Mouse (Mus musculus) lung, embryonic 14.5 days (tissue): ENCODE results near the gene Sars2. TPM values are rescaled to one million over a fixed set of nuclear protein-coding genes. Genes with fewer than 3 reads are reported as not detected.
A peak's percentile ranks its signal among the peaks of the same experiment; 100 is the strongest.

Source experiments
- ATAC-seq: fragments of 200-750 bp; cut with Nextera tagmentation; 2 replicates; pipeline ENCODE4 v1.8.0; 2017; ENCODE audit warnings: mild to moderate bottlenecking, moderate TSS enrichment, moderate library complexity; ENCODE audit not compliant: insufficient read depth
- DNase-seq: peaks from one replicate; pipeline ENCODE4 v3.0.0-alpha.2; 2015
- H3K27ac ChIP-seq: fragments of 300-500 bp; sonication (generic); 2 replicates; pipeline ENCODE4 v1.5.1; 2014; ENCODE audit warnings: low read depth, mild to moderate bottlenecking, moderate library complexity
- H3K27me3 ChIP-seq: fragments of 300-500 bp; sonication (generic); 2 replicates; pipeline ENCODE4 v1.6.1; 2014; ENCODE audit warnings: low read length, control low read depth; ENCODE audit not compliant: insufficient read depth
- H3K36me3 ChIP-seq: fragments of 300-500 bp; sonication (generic); 2 replicates; pipeline ENCODE4 v1.6.1; 2014; ENCODE audit warnings: control low read depth; ENCODE audit not compliant: insufficient read depth
- H3K4me1 ChIP-seq: fragments of 300-500 bp; sonication (generic); 2 replicates; pipeline ENCODE4 v1.6.1; 2014; ENCODE audit warnings: antibody characterized with exemption, control low read depth; ENCODE audit not compliant: insufficient read depth
- H3K4me2 ChIP-seq: fragments of 300-500 bp; sonication (generic); 2 replicates; pipeline ENCODE4 v1.6.1; 2014; ENCODE audit warnings: mild to moderate bottlenecking
- H3K4me3 ChIP-seq: fragments of 300-500 bp; sonication (generic); 2 replicates; pipeline ENCODE4 v1.5.1; 2014; ENCODE audit warnings: low read depth, low read length
- H3K9ac ChIP-seq: fragments of 300-500 bp; sonication (generic); 2 replicates; pipeline ENCODE4 v1.6.1; 2014
- H3K9me3 ChIP-seq: fragments of 300-500 bp; sonication (generic); 2 replicates; pipeline ENCODE4 v1.6.1; 2016; ENCODE audit warnings: low read depth, low read length, control low read depth
- CTCF ChIP-seq: IDR thresholded peaks from 2 replicates; pipeline ENCODE4 v1.5.1; 2016; ENCODE audit warnings: antibody characterized with exemption, low read depth
- WGBS: fragments of 180-500 bp; shearing (Covaris S2); extraction: QIAGEN DNeasy Blood & Tissue Kit; methylation state at CpG from one replicate; pipeline ENCODE4 v1.1.7; 2014; 5-methylcytosine and 5-hydroxymethylcytosine counted together
- polyA plus RNA-seq: library from polyadenylated mRNA; unstranded; fragments of >200 nt; fragmentation: Nextera tagmentation; extraction: Ambion mirVana; gene quantifications from 2 replicates; pipeline ENCODE4 v1.2.1, GENCODE M21; 2014

The Sars2 gene
- polyA plus RNA-seq, 1 experiment from 2014 or later, result 31.4 TPM

DNA sequence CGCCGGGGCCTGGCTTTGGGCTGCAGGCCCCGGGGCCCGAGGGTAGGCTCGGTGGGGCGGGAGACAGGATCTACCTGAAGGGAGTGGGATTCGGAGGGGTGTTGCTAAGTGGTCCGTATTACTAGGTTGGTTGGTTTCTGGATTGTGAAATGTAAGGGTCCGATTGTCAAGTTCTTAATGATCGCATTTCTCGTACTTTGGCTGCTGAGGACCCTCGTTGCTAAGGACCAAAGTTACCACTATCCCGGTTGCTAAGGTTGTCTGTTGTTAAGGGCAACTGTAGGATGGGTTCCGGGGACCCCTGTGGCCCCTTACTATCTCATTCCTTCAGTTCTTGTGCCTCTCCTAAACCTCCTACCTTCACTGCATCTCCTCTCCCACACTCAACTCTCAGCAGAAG lies 25.1 kb downstream of the Sars2 start:
- H3K36me3 ChIP-seq, result 0 out of 2 replicates have a peak, but pooled peaks cover 8% of the 10 kb centered on the region
- no peak overlapping the region for H3K27ac ChIP-seq
- peak; percentile 24 for DNase-seq

DNA sequence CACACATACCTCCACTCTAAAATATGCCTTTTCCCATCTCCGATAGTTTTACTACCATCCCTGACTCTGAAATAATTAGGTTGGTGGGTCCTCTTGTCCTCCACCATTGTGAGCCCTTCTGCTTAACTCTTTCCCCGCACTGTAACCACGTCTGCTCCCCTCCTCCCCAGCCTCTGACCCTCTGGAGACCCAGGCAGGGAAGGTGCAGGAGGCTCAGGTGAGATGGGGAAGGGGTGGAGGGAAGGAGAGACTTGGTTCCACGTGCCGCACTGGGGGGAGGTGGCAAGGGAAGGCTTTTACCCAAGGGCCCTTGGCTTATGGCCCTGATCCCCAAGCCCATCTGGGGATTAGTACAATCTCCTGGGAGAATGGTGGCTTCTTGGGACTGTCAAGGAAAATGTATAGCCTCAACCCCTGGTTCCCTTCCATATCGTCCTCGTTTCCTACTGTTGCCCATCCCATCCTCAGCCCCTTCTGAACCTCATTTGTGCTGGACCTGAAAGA lies 25.7 kb downstream of the Sars2 start, which contains the start of gene Nfkbib:
TSS of gene Nfkbib (minus strand) at position 51 of the 504 bp plus-strand sequence.
- ATAC-seq, result no peak
- 0 out of 2 replicates have a peak, but pooled peaks cover 2% of the 10 kb centered on the region for H3K36me3 ChIP-seq
- no peak for DNase-seq
- H3K4me2 ChIP-seq, result peak within 1 kb of the TSS; percentile 72
- TF ChIP-seq CTCF, result no peak
- H3K27ac ChIP-seq, result no peak within 1 kb of the TSS
- peak within 1 kb of the TSS; percentile 64 for H3K4me3 ChIP-seq
- 57% methylated on average over 7 of the region's 7 CpGs for WGBS
- H3K4me1 ChIP-seq, result peaks cover 11% of the 10 kb centered on the region; the same call in 1 of the 2 replicates
- H3K9me3 ChIP-seq, result no peaks in the 10 kb centered on the region
- no peaks in the 10 kb centered on the region for H3K27me3 ChIP-seq
- H3K9ac ChIP-seq, result peak within 1 kb of the TSS; percentile 67

More for the DNA sequence above, 25.1 kb downstream of the Sars2 start:
- Histone ChIP-seq H3K4me2 (peak overlapping the region; percentile 68), H3K27me3 (no peaks in the 10 kb centered on the region), H3K4me3 (peak overlapping the region; percentile 64), H3K9ac (peak overlapping the region; percentile 67), H3K9me3 (no peaks in the 10 kb centered on the region), H3K4me1 (peaks cover 11% of the 10 kb centered on the region; the same call in 1 of the 2 replicates)
- WGBS, result 6% methylated on average over 14 of the region's 14 CpGs
- TF ChIP-seq CTCF, result no peak
- ATAC-seq, result peak; percentile 15; the same call in 1 of the 2 replicates

DNA sequence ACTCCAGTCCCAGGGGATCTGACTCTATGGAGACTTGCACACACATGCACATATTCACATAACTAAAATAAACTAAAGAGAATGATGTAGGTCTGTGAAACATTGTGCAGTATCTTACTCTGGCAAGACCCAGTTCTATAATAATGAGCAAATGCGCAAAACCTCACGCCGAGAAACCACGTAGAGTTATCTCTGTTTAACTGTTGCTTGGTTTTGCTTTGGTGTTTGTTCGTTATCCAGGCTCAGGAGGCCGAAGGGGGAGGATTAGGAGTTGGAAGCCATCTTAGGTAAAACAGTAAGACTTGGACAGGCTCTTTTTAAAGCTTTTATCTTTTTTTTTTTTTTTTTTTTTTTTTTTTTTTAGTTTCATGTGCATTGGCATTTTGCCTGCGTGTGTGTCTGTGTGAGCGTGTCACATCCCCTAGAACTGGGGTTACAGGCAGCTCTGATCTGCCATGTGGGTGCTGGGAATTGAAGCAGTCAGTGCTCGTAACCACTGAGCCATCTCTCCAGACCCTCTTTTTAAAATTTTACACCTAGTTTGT lies 27.7 kb downstream of the Sars2 start:
- DNase-seq, result no peak
- 0 out of 2 replicates have a peak, but pooled peaks cover 8% of the 10 kb centered on the region for H3K36me3 ChIP-seq
- H3K9me3 ChIP-seq, result no peaks in the 10 kb centered on the region
- no peak overlapping the region for H3K4me3 ChIP-seq
- H3K27ac ChIP-seq, result no peak overlapping the region
- no peak for ATAC-seq
- H3K4me1 ChIP-seq, result peaks cover 11% of the 10 kb centered on the region; the same call in 1 of the 2 replicates
- no peak overlapping the region for H3K9ac ChIP-seq
- no peak for TF ChIP-seq CTCF
- H3K4me2 ChIP-seq, result no peak overlapping the region
- no peaks in the 10 kb centered on the region for H3K27me3 ChIP-seq
- 90% methylated on average over 9 of the region's 9 CpGs for WGBS

DNA sequence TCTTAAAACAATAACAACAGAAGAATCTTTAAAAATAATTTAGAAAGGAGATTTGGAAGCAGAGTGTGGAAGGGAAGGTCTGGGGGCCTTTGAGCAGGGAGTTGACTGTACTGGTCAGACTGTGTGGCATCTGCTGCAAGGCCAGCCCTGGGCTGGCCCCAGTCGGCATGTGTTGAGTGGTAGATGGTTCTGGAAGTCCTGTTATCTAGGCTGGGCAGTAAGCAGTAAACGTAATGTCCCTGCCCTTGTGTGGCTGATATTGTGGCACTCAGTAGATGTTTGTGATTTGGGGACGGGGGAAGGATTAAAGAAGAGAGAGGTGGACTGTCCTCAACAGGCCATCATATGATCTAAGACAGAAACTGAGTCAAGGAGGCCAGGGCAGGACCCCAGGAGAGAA lies 28.5 kb downstream of the Sars2 start:
- Histone ChIP-seq H3K27ac (no peak overlapping the region), H3K27me3 (no peaks in the 10 kb centered on the region), H3K9ac (no peak overlapping the region), H3K4me3 (no peak overlapping the region), H3K4me1 (peaks cover 11% of the 10 kb centered on the region; the same call in 1 of the 2 replicates), H3K9me3 (no peaks in the 10 kb centered on the region), H3K36me3 (0 out of 2 replicates have a peak, but pooled peaks cover 8% of the 10 kb centered on the region), H3K4me2 (no peak overlapping the region)
- ATAC-seq (no peak), DNase-seq (no peak)
- no peak for TF ChIP-seq CTCF
- WGBS, result 76% methylated on average over 3 of the region's 3 CpGs

DNA sequence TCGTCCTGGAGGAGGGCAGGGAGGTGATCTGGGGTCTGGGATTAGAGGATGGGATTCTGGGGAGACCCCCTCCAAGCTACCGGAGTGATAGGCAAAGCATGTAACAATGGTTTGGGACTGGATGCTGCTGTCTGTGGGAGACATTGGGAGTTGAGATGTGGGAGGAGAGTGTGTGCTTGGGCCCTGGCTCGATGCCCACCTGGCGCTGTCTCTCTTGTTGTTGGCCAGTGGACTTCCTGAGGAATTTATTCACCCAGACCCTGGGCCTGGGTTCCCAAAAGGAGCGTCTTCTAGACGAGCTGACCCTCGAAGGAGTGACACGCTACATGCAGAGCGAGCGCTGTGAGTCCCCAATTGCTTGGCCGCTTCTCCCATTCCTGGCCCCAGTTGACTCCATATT lies 30.1 kb downstream of the Sars2 start:
- Histone ChIP-seq H3K9ac (no peak overlapping the region), H3K36me3 (peaks cover 8% of the 10 kb centered on the region; the same call in 1 of the 2 replicates), H3K27me3 (no peaks in the 10 kb centered on the region), H3K4me1 (peaks cover 6% of the 10 kb centered on the region; the same call in 1 of the 2 replicates), H3K27ac (no peak overlapping the region), H3K9me3 (no peaks in the 10 kb centered on the region), H3K4me3 (no peak overlapping the region), H3K4me2 (no peak overlapping the region)
- WGBS, result 82% methylated on average over 11 of the region's 11 CpGs
- TF ChIP-seq CTCF, result no peak
- DNase-seq (no peak), ATAC-seq (no peak)

DNA sequence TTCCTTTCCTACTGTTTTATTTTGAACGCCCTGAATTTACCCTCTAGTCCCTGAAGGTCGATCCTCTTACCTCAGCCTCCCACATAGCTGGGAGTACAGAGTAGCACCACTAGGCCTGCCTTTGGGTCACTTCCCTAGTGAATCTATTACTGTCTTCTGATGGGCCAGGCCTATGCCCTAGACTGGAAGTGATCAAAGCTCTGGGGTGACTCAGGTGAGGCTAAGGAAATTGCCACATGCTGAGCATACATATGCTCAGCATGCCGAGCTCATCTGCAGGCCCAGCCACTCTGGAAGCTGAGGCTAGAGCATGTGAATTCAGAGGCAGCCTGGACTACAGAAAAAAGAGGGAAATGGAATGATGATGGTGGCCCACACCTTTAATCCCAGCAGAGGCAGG lies 31.4 kb downstream of the Sars2 start:
- TF ChIP-seq CTCF, result no peak
- Histone ChIP-seq H3K4me3 (no peak overlapping the region), H3K9me3 (no peaks in the 10 kb centered on the region), H3K4me2 (no peak overlapping the region), H3K36me3 (peaks cover 8% of the 10 kb centered on the region; the same call in 1 of the 2 replicates), H3K9ac (no peak overlapping the region), H3K27me3 (no peaks in the 10 kb centered on the region), H3K27ac (no peak overlapping the region), H3K4me1 (no peaks in the 10 kb centered on the region)
- no peak for ATAC-seq
- DNase-seq, result no peak
- WGBS, result 57% methylated on average over 3 of the region's 3 CpGs

DNA sequence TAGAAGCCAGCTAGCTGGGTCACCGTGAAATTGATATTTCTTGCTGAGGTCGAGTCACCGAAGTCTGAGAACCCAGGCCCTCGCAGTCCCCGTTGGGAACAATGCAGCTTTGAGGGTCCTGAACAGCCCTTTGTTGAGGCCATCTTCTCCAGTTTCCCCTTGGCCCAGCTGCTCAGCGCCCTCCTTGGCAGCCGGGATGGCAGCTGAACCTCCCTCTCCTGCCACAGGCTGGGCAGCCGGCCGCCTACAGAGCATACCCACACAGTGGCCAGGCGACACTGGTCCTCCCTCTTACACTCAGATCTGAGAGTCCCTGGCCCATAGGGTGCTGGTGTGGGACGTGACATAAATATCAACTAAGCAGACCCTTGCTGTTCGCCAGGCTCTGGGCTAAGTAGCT lies 32.4 kb downstream of the Sars2 start:
- Histone ChIP-seq H3K36me3 (peaks cover 11% of the 10 kb centered on the region; the same call in 1 of the 2 replicates), H3K27me3 (no peaks in the 10 kb centered on the region), H3K27ac (no peak overlapping the region), H3K9ac (no peak overlapping the region), H3K9me3 (no peaks in the 10 kb centered on the region), H3K4me2 (no peak overlapping the region), H3K4me1 (no peaks in the 10 kb centered on the region), H3K4me3 (no peak overlapping the region)
- TF ChIP-seq CTCF, result no peak
- WGBS, result 78% methylated on average over 12 of the region's 12 CpGs
- no peak for DNase-seq
- ATAC-seq, result no peak
